Mouse (Mus musculus) cerebellum, adult 9-10 months (tissue): Measurements from ENCODE around the gene Ptpn11.
A peak's percentile ranks its signal among the peaks of the same experiment; 100 is the strongest.

ENCODE experiments used
- DNase-seq: peaks from one replicate; pipeline ENCODE4 v3.0.0; 2022

The Ptpn11 gene

DNA sequence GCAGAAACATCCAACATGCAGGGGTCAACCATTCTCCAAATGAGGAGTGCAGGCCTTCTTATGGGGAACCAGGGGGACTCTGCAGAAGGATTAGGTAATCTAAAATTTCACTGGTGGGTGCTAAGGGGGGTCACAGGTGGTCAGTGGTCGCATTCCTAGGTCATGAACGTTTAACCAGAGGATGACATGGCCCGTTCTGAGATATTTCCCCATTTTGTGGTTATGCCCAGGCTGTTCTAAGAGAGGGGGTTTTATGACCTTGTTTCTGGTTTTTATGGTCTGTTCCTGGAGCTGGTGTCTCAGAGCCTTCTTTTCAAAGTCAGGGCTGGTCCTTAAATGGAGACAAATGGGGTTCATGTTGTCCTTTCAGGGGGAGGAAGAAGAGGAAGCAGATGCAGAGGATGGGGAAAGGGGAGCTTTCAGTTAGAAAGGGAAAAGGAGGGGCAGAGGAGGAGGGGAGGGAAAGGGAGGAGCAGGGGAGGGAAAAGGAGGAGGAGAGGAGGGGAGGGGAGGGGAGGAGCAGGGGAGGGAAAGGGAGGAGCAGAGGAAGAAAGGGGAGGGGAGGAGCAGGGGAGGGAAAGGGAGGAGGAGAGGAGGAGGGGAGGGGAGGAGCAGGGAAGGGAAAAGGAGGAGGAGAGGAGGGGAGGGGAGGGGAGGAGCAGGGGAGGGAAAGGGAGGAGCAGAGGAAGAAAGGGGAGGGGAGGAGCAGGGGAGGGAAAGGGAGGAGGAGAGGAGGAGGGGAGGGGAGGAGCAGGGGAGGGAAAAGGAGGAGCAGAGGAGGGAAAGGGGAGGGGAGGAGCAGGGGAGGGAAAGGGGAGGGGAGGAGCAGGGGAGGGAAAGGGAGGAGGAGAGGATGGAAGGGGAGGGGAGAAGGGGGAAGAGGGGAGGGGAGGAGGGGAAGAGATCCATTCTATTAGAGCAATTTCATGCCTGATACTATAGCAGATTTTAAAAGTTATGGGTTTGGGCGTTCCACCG lies 66.7 kb downstream of the Ptpn11 start:
- no peak for DNase-seq

GRCm38 (mm10) chr5:121123399-121123798 lies 67.8 kb downstream of the Ptpn11 start:
- no peak for DNase-seq

DNA sequence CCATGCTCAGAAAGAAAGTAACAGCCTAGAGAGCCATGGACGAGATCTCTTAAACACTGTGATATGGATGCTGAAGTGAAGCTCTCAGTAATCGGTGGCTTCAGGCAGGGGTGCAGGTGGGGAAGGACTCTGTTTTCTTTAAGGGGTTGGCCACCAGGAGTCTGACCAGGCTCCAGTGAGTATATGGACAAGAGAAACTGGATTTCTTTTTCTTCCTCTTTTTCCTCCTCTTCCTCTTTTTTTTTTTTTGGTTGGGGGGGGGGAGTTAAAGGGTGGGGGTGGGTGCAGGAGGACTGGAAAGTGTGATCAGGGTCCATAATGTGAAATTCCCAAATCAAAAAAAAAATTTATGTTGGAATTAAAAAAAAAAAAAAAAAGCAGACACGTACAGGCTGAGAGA lies 68.6 kb downstream of the Ptpn11 start:
- DNase-seq: no peak

GRCm38 (mm10) chr5:121122036-121122435 lies 69.2 kb downstream of the Ptpn11 start:
- DNase-seq: no peak

GRCm38 (mm10) chr5:121119331-121120034 lies 71.7 kb downstream of the Ptpn11 start:
- no peak for DNase-seq

- peak; percentile 72 for DNase-seq
Observed at GRCm38 (mm10) chr5:121118345-121118744, 72.9 kb downstream of the Ptpn11 start.

- no peak for DNase-seq
Observed at GRCm38 (mm10) chr5:121116941-121117340, 74.3 kb downstream of the Ptpn11 start.

- DNase-seq: no peak
Observed at GRCm38 (mm10) chr5:121115391-121116157, 75.6 kb downstream of the Ptpn11 start.

- DNase-seq: no peak
Observed at GRCm38 (mm10) chr5:121114151-121114550, 77.0 kb downstream of the Ptpn11 start.

GRCm38 (mm10) chr5:121112390-121112789 lies 78.8 kb downstream of the Ptpn11 start:
- DNase-seq: no peak

DNA sequence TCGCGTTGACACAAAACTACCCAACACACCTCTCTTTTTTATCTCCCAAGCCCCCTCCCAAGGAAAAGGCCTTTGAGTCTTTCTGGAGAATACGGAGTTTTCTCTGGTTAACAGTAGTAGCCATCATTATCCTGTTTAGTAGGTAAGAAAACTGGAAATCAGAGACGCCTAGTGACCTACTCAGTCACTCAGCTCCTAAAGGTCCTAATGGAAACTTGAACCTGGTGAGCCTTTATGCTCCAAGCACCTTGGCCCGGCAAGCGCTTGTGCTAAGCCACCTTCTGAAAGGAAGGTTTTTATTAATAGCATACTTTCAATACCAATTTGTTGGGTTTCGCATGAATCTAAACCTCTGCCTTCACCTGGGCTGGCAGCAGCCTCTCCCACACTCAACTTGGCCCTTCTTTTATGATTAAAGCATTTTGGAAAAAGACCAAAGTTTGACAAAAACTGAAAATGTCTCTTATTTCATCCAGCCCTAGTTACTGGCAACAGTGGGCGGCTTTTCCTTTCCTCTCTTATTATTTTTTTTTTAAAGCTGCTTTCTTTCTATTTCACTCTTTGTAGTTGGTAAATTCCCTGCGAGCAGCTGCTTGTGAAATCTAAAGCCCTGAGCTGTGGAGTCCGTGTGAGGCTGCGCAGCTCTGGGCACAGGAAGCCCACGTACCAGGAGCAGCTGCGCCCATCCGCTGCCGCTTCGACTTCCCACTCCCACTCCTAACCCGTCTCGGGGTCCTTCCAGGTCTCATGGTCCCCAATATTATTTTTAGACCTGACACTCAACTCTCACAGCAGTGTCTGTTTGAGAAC lies 79.9 kb downstream of the Ptpn11 start:
- no peak for DNase-seq

GRCm38 (mm10) chr5:121109185-121109584 lies 82.0 kb downstream of the Ptpn11 start:
- DNase-seq: peak; percentile 56

GRCm38 (mm10) chr5:121106913-121107312 lies 84.3 kb downstream of the Ptpn11 start:
- no peak for DNase-seq

DNA sequence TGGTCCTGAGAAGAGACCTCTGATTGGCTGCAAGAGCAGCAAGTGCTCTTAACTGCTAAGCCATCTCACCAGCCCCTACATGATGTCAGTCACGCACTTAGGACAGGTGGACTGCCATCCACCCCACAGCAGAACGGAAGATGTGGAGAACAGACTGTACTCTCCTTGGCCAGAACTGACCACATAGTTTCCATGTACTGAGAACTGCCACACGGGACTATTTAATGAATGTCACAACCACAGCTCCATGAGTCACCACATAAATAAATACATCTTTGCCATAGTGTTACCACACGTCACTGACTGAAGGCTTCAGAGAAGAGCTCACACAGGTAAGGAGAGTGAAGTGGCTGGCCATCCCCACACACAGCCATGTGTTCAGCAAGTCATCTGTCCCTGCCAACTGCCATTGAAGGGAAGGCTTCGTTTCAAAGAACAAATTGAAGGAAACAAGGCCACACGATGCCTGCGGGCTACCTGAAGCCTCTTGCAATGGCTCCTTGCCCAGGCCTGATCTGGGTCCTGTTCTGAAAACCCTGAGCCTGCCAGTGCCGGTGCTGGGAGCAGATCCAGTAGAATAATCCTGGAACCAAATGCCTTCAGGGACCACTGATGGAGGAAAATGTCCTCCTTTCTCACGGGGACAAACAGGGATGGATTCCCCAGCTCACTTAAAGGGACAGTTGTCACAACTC lies 90.2 kb downstream of the Ptpn11 start:
- peak; percentile 92 for DNase-seq

- DNase-seq: no peak
Observed at GRCm38 (mm10) chr5:121100095-121100494, 91.1 kb downstream of the Ptpn11 start.

- DNase-seq: no peak
Observed at GRCm38 (mm10) chr5:121097970-121098369, 93.2 kb downstream of the Ptpn11 start.

DNA sequence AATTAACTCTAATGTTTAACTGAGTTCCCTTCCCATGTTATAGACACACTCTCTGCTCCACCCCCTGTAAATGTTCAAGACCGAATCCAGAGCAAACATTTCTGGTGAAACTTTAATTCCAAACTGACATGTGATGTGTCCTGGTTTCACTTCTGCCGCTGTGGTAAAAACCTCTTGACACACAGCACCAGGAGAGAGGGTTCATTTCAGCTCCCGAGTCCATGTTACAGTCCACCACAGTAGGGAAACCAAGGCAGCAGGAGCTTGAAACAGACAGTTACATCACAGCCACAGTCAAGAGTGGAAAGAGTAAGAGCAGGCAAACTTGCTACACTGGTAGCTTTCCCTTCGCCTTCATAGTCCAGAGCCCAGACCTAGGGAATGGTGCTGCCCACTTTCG lies 94.5 kb downstream of the Ptpn11 start:
- DNase-seq: no peak

- DNase-seq: no peak
Observed at GRCm38 (mm10) chr5:121093281-121093680, 97.9 kb downstream of the Ptpn11 start.

- DNase-seq: peak; percentile 98
Observed at GRCm38 (mm10) chr5:121089660-121090059, 101.5 kb downstream of the Ptpn11 start.

DNA sequence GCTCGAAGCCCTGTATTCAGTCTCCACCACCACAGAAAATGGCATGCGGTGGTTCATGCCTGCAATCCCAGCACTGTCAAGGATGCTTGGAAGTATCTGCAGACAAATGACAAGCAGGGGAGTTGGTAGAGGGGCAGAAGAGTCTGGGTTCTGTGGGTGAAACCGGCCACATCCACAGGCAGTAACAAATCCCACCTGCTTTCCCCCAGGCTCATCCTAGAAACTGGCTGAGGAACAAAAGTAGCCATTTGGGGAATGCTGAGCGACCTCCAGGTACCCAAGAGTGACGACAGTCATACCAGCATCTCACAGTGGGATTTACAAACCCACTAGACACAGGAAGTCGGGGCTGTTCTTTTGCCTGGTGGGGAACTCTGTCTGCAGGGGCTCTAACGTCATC lies 103.5 kb downstream of the Ptpn11 start:
- peak; percentile 36 for DNase-seq

DNA sequence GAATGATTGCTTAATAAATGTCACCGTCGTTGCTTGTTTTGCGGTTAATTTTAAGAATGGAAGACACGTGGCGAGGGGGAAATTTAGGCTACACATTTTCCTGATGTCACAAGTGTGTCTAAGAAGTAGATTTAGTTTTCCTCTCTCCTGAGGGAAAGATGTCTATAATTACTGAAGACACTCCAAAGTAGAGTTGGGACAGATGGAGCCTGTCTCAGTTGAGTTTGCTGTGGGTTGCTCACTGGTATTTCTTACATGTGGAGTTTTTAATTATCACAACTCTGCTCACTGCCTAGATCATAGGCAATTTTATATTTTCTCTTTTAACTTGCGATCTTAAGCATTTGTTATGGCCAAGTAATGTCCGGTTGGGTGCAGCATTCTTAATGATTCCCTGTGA lies 108.6 kb downstream of the Ptpn11 start:
- DNase-seq: no peak

- no peak for DNase-seq
Observed at GRCm38 (mm10) chr5:121081754-121082153, 109.4 kb downstream of the Ptpn11 start.
